Mouse (Mus musculus) retina, adult 2 months (tissue): ENCODE measurements around the gene Adgra3.

ENCODE experiments used
- DNase-seq: peaks from one replicate; pipeline ENCODE4 v3.0.0-alpha.2; 2012; ENCODE audit warnings: low read depth, low spot score

Adgra3 gene

DNA sequence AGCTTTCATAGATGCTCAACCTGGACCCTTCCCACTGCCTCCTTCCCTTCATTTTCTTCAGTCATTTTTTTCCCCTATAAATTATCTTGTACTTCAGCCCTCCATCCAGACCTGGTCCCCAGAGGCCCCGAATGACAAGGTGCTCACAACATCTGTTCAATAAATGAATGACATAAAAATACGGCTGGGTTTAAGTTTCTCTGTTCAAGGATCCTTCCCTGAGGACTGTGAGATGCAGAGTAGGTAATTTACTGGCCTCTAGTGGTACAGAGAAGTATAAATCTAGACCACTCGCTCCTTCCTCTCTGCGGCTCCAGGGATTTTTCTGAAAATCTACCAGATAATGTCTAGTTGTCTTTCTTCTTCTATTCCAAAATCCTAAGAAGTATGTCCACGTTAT lies 26.5 kb downstream of the Adgra3 start:
- no peak for DNase-seq

DNA sequence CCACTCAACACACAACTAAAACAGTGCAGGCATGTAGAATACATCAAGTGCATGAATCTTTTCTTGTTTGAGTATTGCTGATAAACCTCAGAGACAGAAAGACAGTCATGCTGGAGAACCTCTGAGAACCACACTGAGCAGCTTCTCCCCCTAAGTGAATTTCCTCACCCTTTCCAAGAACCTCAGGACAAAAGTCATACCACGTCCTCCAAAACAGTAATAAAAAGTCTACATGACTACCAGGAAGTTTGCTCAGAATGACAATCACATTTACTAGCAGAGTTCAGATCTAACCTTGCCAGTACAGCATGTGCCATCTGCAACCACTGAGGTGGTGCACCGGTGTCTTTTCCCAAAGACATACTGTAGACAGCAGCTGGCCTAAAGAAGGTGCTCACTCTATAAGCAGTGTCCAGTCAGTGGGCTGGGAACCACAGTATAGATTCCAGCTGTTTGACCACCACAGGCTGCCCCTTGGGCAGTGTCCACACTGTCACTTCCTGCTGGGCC lies 27.0 kb downstream of the Adgra3 start:
- DNase-seq, result no peak

DNA sequence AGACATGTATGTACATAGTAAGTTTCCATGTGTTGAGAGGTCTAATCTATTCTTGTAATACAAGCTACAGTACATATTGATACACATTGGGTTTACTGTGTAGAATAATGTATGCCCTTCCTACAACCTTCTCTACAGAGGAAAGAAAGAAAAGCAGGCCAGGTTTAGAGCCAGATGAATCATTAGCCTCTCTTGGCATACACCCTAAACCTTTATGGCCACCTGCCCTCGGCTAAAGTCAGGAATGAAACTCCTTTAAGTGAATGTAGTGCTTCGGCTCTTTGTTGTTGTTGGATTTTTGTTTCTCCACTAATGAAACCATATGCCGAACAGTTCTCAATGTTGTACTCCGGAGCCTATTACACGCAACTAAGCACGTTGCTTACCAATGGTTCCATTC lies 27.5 kb downstream of the Adgra3 start:
- DNase-seq, result no peak

DNA sequence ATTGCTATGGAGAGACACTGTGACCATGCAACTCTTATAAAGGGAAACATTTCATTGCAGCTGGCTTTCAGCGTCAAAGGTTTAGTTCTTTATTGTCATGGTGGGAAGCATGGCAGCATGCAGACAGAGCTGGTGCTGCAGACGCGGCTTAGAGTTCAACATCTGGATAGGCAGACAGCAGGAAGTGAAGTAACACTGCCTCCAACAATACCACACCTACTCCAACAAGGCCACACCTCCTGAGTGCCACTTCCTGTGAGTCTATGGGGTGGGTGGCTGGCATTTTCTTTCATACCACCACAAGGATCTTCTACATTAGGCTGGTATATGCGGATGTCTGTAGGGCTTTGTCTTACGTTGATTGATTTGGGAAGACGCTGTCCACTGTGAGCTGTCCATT lies 29.1 kb downstream of the Adgra3 start:
- DNase-seq, result no peak

DNA sequence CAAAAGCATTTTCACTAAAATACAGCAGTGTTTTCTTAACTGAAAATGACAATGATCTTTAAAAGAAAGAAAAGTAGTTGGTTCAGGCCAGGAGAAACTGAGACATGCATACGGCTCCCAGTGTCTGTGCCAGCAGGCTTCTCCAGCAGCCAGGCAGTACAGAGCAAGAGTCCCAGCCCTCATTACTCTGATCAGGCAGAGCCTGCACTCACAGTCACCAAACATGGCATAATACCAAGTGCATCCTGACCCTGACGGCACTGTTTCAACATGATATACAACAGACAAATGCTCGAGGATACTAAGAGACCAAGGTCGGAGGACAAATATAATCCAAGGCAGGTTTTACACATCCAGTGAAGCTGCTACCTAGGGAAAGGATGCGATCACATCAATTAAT lies 31.2 kb downstream of the Adgra3 start:
- DNase-seq, result no peak

DNA sequence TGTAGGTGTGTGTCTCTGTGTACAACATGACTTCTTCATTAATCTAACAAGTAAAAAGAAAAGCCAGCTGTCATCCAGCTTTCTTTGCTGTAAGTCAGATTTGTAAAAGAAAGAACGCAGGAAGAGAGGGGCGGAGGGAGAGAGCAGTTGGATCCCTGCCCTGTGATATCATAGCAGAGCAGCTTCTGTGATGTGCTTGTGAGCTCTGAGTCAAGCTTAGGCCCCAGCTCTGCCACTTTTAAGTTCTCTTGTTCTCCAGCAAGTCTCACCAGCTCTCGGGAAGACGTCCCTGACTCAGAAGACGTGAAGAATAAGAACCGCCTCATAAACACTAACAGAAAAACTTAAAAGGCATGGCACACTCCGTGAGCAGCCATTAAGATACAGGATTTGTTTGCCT lies 31.8 kb downstream of the Adgra3 start:
- DNase-seq, result no peak

DNA sequence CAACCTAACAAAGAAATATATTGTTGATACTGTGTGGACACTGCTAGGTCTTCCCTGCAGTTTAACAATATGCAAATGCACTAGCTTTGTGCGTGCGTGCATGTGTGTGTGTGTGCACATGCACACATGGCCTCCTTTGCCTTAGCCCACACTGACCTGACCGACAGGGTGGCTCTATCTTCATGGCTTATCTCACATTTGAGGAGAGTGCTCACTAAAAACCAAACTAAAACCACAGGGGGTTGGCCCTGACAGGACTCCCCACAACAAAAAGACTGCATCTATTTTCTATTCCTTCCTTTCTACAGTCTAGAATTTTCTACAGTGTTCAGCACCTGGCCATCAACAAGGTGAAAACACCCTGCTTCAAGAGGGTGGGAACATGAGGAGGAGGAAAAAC lies 32.7 kb downstream of the Adgra3 start:
- DNase-seq, result no peak

DNA sequence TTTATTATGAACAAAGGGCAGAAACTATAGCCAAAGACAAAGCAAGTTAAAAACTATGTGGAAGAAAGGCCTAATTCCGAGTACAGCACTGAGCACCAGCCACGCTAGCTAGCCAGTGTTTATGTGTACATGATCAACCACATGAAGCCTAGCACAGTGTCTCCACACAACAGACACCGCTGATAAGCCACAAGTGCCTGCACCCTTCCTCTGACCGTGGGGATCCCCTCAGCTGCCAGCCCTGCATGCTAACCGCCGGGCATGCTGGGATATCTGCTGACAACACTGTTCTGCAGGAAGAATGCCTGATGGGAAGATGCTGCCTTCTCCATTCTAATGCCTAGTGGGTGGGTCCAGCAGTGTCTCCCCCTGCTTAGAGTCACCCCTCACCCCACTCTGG lies 34.7 kb downstream of the Adgra3 start:
- no peak for DNase-seq

DNA sequence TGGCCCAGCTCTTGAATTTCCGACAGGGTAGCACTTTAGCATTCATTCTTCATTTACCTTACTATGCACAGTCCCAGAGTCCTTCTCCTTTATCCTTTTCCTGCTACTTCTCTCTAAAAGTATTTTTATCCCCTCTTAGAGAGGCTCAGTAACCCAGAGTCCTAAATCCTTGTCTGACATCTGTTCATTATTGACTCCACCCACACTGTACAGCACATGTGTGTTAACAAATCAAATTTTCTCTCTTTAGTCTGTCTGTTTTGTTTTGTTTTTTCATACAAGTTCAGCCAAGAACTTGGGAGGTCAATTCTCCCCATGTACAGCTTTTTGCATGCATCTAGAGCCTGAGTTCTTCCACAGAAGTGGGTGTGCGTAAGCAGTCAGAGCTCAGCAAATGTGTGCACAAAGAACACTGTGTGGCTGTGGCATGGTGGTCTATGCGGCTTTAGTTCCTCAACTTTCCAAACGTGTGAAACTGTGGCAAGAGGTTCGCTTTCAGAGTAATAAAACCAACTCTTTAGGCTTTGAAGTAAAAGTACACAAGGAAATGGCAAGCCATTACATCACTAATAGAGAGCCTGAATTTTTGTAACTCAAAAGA lies 42.7 kb downstream of the Adgra3 start:
- no peak for DNase-seq

DNA sequence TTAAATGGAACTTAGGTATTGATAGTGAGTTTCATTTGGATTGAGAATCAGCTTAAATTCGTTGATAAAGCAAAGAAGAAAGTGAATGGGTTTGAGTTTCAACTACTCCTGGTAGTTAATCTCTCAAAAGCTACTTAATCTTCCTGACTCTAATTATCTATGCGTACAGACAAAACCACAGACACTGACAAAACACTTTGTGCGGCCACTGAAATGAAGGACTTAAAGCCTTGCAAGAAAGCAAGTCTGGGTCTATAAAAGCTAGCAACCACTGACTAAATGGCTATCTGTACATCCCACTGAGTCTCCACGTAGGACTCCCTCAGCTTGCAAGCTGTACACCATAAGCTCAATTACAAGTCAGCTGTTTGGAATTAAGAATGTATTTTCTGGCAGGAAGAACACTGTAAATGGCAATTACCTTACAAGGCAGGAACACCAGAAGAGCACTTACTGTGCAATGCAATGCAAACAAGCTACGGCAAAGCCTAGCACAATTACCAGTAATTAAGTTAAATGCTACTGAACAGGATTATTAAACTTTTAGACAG lies 43.6 kb downstream of the Adgra3 start:
- no peak for DNase-seq

DNA sequence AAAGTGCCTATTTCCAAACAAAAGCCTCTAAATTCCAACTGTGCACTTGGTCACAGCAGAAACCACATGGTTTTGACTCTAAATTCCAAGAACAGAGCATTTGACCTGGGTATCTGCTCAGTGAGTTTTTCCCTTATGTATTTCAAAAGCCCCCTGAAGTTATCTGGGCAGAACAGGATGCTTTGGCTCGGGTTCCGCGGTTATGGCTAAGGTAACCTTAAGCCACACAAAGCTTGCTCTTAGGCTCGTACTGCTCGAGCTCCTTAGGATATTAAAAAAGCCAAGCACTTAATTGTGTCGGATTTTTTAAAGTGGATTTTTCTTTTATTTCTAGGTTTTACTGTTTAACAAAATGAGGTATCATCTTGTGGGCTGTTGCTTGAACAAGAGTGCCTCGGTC lies 44.1 kb downstream of the Adgra3 start:
- DNase-seq, result no peak

DNA sequence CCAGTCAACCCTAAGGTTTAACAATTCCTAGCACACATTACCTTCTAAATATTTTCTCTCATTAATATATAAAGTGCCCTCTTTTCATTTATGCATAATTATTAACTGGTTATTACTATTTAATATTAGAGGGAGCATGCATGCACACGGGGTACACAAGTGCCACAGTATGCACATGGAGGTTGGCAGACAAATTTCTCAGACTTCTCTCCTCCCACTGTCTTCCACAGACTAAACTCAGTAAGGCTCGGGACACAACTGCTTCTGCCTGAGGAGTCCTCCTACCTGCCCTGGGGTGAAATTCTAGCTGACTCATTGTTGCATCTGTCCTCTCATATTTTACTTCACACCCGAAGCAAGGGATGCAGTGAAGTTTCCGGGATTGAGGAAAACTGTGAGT lies 44.8 kb downstream of the Adgra3 start:
- DNase-seq, result no peak

DNA sequence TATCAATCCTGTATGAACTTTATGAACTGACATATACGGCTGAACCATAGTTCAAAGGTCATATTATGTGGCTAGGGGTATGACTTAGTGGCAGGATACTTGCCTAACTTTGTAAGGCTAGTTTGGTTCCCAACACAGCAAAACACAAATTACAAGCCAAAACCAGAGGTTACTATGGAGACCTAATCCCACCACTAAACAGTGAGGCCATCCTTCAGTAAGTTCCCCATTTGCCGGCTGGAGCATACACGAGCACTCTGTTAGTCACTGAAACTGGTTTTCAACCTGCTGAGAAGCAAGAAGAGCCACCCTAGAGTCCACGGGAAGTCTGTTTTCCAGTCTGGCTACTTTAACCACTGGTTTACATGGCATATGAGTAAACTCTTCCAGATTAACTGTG lies 50.0 kb downstream of the Adgra3 start:
- no peak for DNase-seq

DNA sequence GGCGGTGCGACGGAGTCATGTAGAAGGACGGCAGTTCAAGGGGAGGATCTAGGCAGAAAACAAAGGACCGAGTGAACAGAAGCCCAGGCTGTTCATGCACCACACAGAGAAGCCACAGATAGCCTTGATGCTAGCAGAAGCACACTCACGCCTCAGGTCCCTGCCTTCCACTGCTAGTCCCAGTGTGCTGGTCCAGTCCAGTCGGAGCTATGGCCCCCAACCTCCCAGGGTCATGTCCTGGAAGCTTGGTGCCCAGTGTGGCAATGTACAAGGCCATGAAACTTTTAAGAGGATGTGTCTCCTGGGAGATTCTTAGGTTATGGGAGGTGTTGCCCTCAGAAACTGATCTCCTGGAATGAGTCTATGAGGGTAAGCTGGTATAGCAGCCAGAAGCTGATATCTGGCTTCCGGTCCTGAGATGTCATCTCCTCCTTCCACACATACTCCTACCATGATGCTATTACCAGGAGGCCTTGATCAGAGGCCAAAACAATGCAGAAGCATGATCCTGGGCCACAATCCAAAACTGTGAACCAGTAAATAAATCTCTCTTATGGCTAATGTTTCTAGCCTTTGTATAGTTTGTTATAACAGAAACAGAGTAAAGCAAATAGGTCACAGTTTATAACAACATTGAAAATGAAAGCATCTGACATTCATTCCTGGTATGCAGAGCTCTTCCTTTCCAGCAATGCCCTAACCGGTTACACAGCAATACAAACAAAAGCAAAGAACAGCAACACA lies 51.7 kb downstream of the Adgra3 start:
- no peak for DNase-seq

DNA sequence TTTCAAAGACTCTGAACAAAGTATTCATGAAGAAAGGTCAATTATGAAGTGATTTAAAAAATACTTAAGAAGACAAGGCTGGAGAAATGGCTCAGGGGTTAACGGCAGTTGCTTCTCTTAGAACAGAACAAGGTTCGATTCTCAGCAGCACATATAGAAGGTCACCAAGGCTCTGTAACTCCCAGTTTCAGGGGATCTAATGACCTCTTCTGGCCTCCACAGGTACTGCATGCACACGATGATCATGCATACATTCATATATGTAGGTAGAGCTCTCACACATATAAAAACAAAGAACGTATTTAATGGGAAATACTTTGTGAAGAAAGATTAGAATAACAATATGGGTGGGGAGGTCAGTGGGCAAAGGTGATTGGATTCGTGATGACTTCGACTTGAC lies 56.5 kb downstream of the Adgra3 start:
- DNase-seq, result no peak

DNA sequence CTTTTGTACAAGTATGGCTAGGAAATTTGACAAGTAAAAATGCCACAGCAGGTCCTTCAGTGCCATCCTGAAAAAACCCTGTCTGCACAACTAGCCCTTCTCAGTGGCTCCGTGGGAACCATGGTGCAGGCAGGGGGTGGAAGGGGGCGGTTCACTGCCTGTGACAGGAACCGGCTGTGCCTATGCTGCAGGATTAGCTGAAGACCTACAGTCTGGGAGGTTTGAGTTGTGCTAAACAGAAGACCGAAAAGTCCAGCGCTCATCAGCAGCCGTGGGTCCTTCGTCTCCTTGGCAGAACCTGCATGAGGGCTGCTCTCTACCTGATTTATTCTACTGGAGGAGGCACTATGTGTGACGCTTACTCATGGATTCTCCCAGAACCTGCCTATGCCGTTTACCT lies 59.0 kb downstream of the Adgra3 start:
- no peak for DNase-seq

DNA sequence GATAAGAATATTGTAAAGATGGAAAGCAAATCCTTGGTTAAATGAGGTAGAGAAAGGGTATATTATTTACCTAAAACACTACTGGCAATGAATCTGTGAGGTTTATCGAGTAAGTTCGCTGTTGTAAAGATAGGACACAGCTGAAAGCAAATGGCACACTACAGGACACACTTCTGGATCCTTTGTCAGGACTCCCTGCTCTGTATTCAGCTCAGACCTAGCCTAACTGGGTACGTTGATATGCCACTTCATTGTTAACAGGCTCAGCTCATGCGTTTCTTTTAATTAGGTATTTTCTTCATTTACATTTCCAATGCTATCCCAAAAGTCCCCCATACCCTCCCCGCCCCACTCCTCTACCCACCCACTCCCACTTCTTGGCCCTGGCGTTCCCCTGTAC lies 61.8 kb downstream of the Adgra3 start:
- no peak for DNase-seq

DNA sequence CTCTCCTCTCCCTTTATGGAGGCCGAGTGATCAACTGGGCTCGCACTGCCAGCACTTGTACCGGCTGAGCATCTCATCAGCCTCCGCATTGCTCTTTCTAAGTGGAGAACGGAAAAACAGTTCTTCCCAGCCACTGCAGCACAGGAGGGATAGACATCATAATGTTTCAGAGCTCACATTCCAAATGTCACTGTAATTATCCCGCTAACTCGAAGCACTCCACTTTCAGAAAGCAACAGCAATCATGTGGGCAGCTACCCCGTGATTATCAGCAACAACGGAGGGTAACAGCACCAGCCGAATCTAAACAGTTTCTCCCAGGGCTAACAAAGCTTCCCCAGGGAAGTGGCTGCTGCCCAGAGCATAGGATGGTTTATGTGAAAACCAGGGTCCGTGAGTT lies 62.3 kb downstream of the Adgra3 start:
- no peak for DNase-seq

DNA sequence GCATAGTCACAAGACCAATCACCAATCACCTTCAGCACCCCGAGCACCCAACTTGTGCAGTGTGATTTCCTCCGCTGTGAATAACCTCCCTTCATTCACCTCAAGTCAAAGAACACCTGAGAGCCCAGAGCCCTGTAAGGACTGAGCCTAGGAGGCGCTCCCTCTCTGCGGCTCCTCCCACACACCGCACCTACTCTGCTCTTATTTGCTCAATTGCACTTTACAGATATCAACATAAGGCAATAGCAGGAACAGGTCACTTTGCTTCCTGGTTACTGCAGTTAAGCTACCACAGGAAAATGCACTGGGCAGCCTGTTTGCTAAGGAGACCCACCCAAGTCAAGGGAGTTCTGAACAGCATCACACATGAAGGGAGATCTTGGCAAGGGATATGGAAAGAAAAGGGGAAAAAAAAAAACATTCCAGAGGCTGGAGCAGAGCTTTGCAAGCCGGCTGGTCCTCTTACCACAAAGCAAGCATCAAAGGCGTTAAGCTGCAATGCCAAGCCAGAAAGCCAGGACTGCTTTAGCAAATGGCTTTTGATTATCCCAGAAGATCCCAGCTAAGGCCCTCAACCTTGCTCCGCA lies 68.0 kb downstream of the Adgra3 start:
- DNase-seq, result no peak

DNA sequence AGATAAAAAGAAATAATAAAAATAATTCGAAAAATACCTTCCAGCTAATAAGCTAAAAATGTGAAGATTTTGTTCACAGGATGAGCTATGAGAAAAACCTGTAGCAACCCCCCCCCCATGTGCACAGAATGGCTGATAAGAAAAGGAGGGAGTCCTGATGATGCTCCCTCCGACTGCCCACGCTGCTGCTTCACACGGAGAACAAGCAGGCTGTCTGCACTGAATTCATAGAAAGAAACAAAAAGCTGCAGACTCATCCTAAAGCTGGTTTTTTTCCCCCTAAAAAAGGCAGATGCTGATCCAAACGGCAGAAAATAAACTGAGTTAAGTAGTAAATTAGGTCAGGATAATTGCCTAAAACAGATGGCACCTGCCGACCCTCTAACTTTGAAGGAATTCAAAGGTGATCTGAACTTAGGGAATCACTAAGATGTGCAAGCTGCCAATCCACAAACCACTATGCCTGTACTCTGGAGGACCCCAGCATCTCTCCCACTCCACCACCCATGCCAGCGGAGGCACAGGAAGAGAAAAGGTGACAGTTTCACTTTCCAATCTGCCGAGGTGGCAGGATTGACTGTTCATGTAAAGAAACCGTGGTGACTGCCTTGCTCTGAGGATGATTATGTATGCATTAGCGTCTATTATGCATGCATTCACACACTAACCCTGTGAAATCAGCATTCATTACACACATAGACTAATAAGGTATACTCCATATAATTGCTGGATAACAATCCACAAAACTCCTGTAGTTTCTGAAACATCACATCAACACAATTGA lies 70.6 kb downstream of the Adgra3 start:
- DNase-seq, result no peak

DNA sequence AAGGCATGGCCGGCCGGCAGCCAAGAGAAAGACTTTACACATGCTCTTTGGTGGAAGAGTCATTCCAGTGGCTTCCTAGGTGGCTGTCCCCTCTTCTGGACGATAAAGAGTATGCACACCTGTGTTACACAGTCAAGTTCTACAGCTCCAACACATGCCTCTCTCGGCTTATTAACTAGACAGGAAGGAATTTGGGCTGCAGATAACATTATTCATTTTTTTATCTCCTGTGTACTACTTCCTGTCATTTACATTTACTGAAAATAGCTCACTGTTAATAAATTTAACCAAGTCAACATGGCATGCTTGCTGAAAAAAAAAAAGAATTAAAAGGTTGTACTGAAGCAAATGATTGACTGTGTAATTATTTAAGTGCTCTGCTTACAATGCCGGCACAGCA lies 78.1 kb downstream of the Adgra3 start:
- DNase-seq, result no peak

DNA sequence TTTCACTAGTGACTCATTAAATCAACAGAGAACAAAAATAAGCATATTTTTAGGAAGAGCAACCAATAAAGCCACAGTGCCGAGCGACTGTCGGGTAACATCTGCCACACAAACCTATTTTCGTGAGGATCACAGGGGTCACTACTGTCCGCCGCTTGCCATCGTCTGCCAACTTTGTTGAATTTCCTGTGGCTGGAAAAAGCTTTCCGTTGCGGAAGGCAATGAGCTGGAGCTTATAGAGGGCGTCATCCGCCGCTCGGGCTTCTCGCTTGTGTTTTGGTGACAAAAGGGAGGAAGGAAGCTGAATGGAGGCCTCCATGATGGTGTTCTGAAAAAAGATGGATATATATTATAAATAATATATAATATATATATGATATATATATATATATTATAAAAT lies 79.6 kb downstream of the Adgra3 start:
- DNase-seq, result no peak
